Mouse (Mus musculus): ENCODE data around the gene Kntc1.

DNA sequence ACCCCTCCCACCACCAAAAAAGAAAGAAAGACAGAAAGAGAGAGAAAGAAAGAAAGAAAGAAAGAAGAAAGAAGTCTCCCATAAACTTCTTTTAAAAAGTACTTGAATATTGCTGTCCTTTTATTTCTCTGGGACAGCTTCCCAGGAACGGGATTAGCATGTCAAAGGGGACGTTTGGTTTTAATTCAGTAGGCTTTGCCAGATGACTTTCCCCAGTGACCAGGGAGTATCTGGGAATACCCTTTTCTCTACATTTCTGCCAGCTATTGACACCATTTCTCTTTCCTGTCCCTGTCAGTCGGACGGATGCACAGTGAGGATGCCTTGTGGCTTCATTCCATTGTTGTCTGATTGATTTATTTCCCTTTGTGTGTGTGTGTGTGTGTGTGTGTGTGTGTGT lies 94.3 kb downstream of the Kntc1 start:
- TF ChIP-seq EP300 (IDR thresholded peaks at IDR 0.05) (no peak), CTCF (IDR thresholded peaks at IDR 0.05) (no peak)

Data from lung, postnatal 0 days (tissue).